Mouse (Mus musculus) forelimb bud, embryonic 11.5 days (tissue): ENCODE results near the gene Tube1.
A peak's percentile ranks its signal among the peaks of the same experiment; 100 is the strongest.

Experiments
- DNase-seq: peaks from one replicate; pipeline ENCODE4 v3.0.0-alpha.2; 2012; ENCODE audit warnings: low read depth, low spot score

The Tube1 gene

DNA sequence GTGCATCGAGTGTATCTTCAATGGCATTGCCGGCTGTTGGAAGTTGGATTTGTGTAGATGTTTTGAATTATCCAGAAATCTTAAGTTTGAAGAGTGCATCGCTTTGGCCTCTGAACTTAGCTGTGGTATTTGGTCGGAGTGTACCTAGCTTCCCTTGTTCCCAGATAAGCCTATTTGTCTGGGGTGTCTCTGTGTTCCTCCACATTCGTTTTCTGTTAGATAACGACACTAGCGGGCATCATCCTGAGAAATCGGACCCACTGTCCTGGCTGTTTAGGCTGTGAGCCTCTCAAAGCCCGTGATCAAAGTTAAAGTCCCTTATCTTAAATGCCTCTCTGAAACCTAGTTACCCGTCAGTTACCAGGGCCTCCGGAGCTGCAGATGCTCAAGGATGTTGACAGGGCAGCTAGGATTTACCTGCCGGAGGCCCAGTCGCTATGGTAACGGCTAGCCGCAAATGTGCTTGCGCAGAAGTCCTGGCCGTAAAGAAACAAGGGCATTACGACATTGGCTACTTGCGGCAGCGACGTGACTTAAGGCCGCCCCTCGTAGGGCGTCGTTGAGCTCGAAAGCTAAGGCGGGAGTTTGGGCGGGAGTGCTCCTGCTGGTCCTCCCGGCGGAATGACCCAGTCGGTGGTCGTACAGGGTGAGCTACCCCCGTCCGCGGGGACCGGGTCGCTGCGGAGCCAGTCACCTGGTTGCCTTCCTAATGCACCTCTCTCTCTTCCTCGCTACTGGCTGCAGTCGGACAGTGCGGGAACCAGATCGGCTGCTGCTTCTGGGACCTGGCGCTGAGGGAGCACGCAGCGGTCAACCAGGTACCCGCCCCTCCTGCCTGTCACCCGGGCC, at the start of gene Tube1, which contains the start of gene Fam229b:
Tube1 (plus strand) TSS at position 515 of the 849 bp plus-strand sequence.
Fam229b (minus strand) TSS at position 453 of the 849 bp plus-strand sequence.
- peak; percentile 94 for DNase-seq

- peak; percentile 54 for DNase-seq
Measured at GRCm38 (mm10) chr10:39096981-39097380, 36.8 kb upstream of the Tube1 start.

DNA sequence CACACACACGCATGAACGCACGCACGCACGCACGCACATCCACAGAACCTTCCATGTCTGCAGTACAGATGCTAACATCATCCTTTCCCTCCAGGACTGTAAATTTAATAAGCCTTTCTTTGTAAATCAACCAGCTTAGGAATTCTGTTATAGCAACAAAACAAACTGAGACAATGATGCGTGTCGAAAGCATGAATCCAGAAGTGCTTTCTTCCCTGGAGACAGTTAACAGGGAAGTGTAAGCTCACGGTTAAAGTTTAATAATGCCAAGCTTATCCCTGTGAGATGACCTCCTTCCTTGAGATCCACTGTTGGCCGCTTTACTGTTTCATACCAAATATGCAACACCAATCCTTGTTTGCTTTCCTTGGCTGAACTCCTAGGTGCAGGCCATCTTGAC, 35.0 kb upstream of the Tube1 start:
- DNase-seq = no peak

DNA sequence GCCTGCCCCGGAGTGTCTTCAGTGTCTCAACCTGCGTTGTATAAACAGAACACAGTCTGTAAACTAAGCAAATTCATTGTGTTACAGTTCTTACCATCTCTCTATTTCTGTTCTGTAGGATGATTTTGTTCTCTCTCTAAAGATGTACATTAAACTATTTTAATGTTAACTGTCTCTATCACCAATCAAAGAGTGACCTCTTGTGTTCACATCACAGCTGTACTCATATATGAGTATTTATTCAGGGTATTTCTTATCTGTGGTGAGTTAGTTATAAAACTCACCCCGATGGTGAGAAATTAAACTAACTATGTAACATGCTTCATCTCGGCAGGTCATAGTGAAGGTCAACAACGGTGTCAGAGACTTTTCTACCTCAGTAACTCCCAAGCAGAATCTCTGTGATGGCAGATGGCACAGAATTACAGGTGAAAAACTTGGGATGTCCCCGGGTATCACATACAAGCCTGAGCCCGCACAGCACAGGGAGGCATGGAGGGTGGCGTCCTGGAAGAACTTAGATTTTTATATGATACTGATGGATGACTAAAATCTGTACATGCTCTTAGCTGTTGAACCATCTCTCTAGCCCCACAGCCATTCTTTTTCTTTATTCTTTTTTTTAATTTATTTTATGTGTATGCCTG, 28.9 kb upstream of the Tube1 start:
- no peak for DNase-seq

GRCm38 (mm10) chr10:39106413-39106812, 27.4 kb upstream of the Tube1 start:
- DNase-seq = no peak

GRCm38 (mm10) chr10:39106935-39107334, 26.8 kb upstream of the Tube1 start:
- no peak for DNase-seq

DNA sequence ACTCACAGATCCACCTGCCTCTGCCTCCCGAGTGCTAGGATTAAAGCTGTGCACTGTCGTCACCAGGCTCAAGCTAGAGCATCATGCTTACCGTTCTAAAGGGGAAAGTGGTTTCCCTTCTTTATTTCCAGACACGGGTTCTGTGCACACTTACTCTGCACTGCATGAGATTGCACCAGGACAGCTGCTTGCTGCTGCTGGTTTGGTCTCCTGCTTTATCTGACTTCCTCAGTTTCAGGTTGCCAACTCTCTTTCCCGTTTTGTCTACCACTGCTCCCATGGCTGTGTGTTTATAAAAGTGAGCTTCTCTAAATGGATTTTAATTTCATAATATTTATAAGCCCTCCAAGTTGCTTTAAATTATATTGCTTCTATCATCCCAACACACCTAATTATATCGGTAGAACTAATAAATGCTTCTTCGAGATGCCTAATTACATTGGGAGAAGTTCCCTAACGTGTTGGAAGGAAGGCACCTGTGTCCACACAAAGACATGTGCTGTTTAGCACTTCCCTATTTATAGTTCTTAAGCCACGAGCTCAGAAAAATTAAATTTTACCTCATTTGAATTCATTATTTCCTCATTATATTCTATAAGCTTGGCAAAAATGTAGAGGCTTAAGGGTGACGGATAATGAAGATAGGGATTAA, 24.8 kb upstream of the Tube1 start:
- DNase-seq = no peak

- DNase-seq = no peak
Measured at GRCm38 (mm10) chr10:39109489-39109874, 24.3 kb upstream of the Tube1 start.

DNA sequence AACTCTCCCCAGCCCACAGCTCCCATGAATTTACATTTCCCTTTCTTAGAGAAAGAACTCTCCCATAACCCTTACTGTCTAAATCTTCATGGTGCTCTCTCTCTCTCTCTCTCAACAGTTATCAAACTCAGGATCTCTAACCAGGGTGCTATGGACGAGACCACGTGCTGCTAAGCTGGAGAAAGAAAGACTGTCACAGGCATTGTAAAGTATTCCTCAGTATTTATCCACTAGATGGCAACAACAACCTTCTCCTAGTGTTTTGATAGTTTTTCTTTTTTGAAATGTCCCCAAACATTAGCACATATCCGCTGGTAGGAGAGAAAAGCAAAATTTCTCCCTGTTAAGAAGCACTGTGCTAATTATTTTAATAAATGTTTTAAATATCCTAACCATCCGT, 12.4 kb upstream of the Tube1 start:
- DNase-seq = no peak

- DNase-seq = no peak
Measured at GRCm38 (mm10) chr10:39137766-39138165, 4.0 kb downstream of the Tube1 start.

- DNase-seq = no peak
Measured at GRCm38 (mm10) chr10:39138761-39139160, 5.0 kb downstream of the Tube1 start.

- no peak for DNase-seq
Measured at GRCm38 (mm10) chr10:39140843-39141242, 7.1 kb downstream of the Tube1 start.

GRCm38 (mm10) chr10:39141401-39141800, 7.6 kb downstream of the Tube1 start:
- DNase-seq = no peak

- DNase-seq = no peak
Measured at GRCm38 (mm10) chr10:39142216-39142615, 8.4 kb downstream of the Tube1 start.

GRCm38 (mm10) chr10:39156719-39157118, 22.9 kb downstream of the Tube1 start:
- no peak for DNase-seq

DNA sequence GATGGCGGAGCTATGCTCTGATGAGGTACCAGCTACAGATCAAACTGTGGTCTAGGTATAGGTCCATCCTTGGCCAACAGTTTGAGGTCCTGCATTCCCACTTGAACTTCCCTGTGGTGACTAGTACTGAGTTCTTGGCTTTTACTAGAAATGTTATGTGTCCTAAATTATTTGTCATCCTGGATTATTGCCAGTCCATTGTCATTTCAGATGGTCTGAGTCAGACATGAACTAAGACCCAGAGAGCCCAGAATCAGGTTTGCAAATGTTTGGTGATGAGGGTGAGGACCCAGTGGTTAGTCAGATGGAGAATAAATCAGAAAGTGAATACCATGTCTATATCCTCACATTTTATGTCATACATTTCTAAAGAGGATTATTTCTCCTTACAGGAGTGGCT, 23.5 kb downstream of the Tube1 start:
- no peak for DNase-seq

DNA sequence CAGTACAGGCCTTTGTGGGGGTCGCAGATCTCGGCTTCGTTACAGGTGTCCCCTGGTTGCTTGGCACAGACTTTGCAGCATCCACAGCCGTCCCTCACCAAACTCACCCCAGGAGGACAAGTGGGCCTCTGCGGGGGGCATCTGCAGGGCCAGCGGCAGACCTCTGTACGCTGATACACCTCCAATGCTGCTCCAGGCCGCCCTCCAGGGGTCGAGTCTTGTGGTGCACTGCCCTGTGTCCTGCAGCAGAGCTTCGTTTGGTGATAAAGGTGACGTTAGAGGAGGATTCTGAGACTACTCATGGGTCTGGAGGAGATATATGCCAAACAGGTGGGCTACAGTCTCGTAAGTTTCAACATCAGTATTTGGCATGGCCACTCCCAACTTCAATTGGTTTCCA, 24.5 kb downstream of the Tube1 start:
- no peak for DNase-seq

DNA sequence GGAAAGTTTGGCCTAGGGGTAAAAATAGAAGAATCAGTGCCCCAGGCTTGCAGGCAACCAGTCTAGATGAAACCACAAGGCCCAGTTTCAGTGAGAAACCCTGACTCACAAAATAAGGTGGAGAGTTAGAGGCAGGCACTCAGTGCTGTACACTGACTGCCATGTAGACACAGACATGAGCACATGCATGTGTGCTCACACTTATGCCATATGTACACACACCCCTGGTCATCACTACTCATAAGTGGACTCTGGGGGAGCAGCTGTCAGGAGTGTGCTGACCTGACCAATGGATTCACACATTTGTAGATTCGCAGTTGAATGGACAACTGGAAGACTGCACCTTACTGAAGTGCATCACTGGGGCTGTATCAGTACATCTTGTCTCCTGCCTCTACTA, 27.6 kb downstream of the Tube1 start:
- no peak for DNase-seq

GRCm38 (mm10) chr10:39162666-39163484, 29.1 kb downstream of the Tube1 start:
- peak; percentile 51 for DNase-seq

GRCm38 (mm10) chr10:39163694-39164093, 29.9 kb downstream of the Tube1 start, which contains the start of gene Ccn6:
Ccn6 (minus strand) TSS chr10:39163794.
- DNase-seq = no peak

DNA sequence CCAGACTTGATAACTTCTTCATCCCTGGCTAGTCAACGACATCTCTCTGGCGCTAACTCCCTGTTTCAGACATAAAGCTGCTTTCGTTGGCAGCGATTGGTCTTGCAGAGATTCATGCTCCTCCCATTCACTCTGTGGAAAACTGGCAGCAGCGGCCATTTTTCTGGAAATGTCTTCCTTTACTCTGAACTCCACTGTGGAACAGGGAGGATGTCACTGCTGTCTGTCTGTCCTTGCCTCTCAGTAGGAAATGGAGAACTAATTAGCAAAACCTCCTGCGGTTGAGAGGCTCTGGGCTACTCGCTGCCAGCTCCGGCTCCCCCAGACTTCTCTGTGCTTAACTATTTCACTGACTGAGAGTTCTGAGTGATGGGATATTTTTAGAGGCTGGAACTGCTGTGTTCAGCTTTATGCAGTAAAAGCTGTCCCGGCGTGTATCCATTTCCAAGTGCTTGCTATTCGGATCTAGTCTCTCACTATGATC, 31.9 kb downstream of the Tube1 start:
- DNase-seq = no peak
